Mouse (Mus musculus): ENCODE measurements around the gene Vpreb2.
"Not testable (repeated sequence)": the region's sequence is repeated elsewhere in the genome, so short reads cannot be mapped to it uniquely, and the experiment has no call there.

Vpreb2 gene

DNA sequence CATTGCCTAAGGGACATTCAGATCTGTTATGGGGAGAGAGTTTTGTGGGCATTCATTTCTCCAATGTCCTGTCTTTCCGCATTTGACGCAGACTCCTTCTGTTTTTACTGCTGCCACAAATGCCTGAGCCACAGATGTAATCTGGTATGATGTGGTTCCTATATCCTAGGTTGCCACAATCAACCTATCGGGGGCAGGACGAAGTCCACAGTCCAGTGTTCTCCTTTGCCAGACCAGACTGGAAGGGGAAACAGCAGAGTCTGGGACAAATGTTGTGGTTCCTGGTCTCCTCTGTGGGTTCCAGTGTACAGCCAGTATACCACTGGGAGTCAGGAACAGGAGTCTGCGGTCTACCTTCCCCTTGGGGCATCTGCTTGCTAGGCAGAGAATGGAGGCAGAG lies 19.4 kb downstream of the Vpreb2 start:
- DNase-seq, result no peak

DNA sequence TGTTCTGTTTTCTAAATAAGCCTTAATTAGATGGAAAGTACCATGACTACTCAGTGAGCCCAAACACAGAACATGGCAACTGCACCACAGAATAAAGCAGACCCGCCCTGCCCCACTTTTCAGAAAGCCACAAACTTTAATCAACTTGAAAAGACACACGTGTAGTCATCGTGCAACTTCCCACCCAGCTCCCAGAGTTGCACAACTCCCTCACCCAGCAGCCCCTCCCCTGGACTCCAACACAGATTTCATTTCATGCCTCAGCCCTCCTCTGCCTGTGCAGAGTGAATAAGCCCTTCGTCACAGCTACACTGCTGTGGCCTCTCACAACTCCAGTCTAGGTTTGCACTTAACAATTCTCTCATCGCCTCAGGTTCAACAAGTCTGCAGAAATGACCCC lies 24.4 kb downstream of the Vpreb2 start:
- DNase-seq, result no peak

GRCm38 (mm10) chr16:18007083-18007482 lies 26.9 kb downstream of the Vpreb2 start:
- DNase-seq, result no peak

GRCm38 (mm10) chr16:18011101-18011500 lies 30.9 kb downstream of the Vpreb2 start:
- DNase-seq, result no peak

DNA sequence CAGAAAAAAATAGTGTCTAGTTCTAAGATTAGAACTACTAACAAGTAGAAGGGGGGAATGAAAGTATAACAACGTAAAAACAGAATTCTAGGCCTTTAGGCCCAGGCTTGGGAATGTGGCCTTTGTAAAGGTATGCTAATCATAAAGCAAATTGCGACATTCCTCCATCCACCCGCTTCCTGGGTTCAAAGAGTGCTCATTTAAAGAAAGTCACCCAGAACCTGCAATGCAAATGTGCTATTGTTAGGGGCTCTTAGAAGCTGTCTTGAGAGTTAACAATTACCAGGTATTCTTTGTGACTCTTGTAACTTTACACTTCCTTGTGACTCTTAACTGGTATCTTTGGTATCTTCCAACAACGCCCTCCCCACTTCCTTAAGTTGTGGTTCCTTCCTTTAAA lies 36.3 kb downstream of the Vpreb2 start:
- DNase-seq, result not testable (repeated sequence)

DNA sequence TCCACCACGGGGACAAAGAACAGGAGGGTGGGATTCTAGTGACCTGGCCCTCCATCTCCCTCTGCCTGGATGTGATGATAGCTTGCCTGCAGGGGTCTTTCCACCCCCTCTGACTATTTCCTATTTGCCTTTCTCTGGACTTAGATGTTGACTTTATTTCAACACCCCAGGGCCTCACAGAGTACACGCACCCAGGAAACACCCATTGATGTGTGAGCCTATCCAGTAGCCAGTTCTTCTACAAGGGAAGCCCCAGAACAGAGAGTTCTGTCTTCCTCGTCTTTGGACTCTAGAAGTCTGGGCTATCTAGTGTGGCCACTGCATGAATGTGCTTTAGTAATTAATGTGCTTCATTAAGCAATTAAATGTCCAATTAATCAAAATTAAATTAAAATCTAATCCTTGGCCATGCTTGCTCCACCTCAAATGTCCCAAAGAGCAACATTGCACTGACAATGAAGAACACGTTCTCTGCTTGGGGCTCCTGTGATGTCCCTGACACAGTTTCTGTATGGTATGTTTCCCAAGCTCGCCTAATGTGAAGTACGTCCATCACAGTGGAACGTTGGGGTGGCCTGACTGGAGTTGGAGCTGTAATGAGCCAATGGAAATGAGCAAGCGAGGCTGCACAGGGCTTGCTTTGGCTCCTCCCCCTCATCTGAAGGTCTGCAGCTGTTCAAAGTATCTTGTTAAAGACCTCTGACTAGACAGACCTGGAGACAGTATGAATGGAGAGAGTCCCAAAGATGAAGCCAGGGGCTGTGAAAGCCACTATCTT lies 42.7 kb downstream of the Vpreb2 start:
- DNase-seq, result no peak

- DNase-seq, result no peak
Observed at GRCm38 (mm10) chr16:18027371-18027770, 47.1 kb downstream of the Vpreb2 start.

Data from kidney, adult 18-20 months (tissue).